Mouse (Mus musculus): ENCODE data around the gene Tesk1.

Tesk1 gene

DNA sequence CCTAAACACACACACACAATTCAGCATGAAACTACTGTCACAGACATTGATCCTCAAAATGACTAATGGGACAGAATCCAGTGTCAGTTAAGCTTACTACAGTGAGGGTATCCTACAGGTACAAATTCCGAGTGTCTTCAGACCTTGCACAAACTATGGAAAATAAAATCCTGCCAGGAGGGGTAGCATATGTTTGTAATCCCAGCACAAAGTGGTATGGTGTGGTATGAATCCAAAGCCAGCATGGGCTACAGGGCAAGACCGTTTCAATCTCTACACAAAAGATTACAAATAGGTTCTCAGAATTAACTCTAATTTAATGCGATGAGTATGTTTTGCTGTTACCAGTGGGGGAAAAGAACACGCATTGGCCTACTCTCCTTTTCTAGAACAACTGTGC is at the start of gene Tesk1:
TSS of gene Tesk1 (plus strand) at position 301 of the 400 bp plus-strand sequence.
- DNase-seq = no peak

GRCm38 (mm10) chr4:43394345-43394891 is 47.3 kb upstream of the Tesk1 start:
- no peak for DNase-seq

GRCm38 (mm10) chr4:43395147-43395546 is 46.6 kb upstream of the Tesk1 start:
- no peak for DNase-seq

DNA sequence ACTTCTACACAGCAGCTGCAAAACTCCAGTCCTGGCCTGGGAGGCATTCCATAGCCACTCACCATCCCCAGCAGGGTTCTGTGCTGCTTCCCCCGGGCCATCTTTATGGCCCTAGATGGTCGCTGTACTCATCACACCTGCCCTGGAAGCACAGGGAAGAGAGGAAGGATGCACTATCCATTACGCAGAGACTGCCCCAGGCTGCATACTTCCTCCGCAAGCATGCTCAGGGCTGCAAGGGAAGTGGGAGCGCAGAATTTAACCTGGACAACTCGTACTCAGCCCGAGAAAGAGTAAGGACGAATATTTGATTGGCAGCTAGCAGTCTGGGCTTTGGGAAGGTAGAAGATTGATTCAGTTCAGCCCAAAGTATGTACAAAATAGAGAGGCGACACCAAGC is 45.9 kb upstream of the Tesk1 start:
- DNase-seq = no peak

GRCm38 (mm10) chr4:43396381-43396780 is 45.4 kb upstream of the Tesk1 start:
- no peak for DNase-seq

- DNase-seq = no peak
Measured at GRCm38 (mm10) chr4:43398014-43398413, 43.7 kb upstream of the Tesk1 start.

- no peak for DNase-seq
Measured at GRCm38 (mm10) chr4:43398829-43399331, 42.9 kb upstream of the Tesk1 start.

DNA sequence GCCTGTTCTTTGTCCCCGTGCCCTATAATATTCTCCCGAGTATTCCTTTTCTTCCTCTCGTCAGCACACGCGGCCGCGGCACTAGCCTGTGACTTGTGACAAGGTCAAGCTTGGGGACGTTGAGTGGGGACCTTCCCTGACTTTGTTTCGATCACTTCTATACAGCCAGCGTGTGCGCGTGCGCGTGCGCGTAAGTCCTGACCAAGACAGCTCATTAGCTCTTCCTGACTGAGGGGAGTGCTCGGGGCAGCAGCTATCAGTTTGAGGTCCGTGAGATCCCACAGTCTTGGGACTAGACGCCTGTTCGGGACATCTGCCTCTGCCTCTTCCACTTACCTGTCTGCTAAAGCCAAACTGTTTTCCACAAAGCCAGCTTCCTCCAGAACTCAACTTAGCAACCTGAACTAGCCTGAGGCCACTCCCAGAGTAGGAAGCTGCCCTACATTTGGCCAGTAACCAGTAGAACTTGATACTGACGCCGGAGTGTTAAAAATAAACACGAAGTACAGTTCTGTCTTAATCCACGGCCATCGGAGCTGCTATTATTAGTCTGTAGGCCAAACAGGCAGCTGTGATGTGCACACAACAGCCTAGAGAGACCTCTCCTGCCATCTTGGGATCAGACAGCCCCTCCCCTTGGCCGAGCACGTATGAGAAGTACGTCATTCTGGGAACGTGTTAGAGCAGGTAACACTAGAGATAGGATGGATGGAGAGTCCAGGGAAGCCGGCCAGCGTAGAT is 42.2 kb upstream of the Tesk1 start:
- no peak for DNase-seq

GRCm38 (mm10) chr4:43400976-43401375 is 40.8 kb upstream of the Tesk1 start:
- no peak for DNase-seq

DNA sequence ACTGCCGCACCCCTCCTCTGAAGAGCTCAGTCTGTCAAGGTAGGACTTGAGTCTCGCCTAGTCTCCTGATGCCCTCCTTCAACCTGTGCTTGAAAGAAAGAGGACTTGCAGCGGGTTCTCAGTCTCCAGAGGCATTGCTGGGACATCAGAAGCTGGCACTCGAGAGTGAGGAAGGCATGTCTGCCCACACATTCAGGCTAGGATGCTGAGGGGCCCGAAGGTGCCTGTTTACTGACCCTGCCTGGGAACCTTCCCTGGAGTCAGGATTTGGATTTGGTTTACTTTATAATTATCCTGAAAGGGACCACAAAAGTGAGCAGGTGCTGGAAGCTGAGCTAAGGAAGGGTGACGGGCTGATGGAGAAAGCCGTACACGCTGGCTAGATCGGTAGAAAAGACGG is 40.3 kb upstream of the Tesk1 start:
- DNase-seq = no peak

- no peak for DNase-seq
Measured at GRCm38 (mm10) chr4:43402212-43402611, 39.5 kb upstream of the Tesk1 start.

GRCm38 (mm10) chr4:43404697-43405096 is 37.0 kb upstream of the Tesk1 start:
- no peak for DNase-seq

DNA sequence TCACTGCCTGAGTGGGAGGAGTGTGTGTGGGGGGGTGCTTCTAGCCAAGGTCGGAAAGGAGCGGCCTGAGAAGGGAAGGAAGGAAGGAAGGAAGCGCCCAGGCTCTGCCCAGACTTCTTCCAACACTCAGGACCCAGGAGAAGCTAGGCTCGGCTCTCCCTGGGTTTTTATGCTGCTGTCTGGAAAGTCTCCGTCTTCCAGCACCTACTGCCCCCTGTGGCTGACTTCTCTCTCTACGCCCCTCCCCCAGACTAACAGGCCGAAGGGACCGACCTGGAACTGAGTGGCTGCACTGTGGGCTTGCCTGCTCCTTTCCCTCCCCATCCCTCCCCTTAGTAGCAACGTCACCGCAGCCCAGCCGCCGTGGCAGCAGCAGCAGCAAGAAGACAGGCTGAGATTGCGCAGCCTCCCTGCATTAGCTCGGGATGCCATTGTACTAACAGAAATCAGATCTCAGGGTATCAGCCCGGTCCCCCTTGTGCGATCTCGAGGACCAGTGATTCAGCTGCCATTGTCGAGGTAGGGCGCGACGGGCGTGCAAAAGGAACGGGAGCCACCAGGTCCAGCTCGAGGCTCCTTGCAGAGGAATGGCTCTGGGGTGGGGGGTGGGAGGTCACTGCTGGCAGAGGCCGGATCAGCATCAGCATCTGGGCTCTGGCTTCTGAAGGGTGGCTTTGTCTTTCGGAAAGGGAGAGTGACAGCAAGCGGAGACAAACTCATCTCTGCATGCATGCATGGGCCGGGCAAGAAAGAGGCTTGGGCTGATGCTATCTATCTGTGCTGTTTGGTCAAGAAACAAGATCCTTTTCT is 35.4 kb upstream of the Tesk1 start:
- DNase-seq = no peak

- no peak for DNase-seq
Measured at GRCm38 (mm10) chr4:43407071-43407920, 34.4 kb upstream of the Tesk1 start.

DNA sequence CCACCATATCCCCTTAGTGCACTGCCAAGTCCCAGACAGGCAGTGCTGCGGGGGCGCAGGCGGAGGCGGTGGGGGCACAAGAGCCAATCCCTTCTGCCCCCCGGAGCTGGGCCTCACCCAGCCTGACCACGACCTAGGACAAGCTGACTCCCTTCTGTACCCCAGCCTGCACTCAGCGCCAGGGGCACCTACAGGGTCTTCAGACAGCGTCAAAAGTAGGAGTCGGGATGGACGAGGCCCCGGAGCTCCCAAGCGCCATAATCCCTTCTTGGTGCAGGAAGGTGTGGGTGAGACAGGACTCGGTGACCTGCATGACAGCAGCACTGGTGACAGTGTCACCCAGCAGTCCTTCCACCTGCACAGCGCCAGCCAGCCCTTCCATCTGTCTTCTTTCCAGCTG is 27.0 kb upstream of the Tesk1 start:
- DNase-seq = no peak

GRCm38 (mm10) chr4:43415221-43416070 is 26.3 kb upstream of the Tesk1 start:
- DNase-seq = no peak

GRCm38 (mm10) chr4:43416071-43416490 is 25.7 kb upstream of the Tesk1 start:
- no peak for DNase-seq

DNA sequence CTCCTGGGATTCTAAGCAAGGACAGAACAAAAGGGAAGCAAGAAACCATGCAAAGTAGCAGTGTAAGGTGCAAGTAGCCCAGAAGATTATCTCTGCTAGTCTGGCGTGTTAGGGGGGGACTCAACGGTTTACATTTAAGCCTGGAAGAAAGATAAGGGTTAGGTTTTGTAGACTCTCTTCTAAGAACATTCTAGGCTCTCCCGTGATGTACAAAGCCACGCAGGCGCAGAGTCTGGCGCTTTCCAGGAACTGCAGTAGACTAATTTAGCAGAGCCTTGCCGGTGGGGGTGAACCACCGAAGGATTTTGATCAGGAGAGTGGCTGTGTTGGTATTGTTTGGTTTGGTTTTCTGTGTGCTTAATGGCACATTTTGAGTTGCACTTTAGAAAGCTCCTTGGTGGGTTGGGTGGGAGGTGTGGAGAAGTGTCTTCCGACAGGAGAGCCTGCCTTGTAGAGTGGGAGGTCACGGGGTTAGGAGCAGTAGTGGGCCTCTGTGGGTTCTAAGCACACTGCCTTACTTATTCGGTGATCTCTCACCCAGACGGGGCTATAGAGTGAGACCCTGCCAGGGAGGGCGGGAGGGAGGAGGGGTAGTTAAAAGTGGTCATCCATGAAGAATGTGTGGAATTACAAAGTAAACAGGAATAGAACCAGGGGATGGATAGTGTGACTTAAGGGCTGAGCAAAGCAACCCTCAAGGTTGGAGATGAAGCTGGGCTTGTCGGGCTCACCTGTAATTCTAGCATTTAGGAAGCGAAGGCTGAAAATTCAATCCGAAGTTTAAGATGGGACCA is 24.3 kb upstream of the Tesk1 start:
- DNase-seq = no peak

GRCm38 (mm10) chr4:43418450-43418849 is 23.3 kb upstream of the Tesk1 start:
- no peak for DNase-seq

DNA sequence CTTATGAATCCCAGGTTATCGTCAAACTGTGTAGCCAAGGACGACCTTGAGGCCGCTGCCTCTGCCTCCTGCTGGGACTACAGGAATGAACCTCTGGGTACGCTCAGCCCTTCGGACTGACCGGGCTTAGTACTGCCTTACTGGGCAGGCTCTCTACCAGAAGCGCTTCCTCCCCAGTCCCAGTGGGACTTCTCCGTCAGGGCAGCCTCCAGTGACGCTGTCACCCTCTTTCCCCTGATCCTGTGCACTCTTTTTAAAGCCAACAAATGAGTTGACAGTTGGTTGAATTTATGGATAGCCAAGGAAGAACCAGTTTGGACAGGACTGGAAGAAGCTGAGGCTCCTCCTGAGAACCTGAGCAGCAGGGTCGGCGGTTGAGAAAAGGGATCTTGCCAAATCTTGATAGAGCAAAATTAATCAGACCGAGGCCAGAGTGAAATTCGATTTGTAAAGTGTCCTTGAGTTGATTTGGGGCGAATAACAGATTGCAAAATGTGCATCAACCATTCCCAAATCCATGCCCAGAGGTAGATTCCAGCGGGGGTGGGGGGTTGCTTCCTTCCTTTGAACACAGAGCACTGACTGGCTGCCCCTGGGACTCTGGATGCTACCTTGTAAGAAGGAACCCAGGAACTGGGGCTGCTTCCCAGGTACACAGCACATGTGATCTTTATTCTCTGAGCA is 22.6 kb upstream of the Tesk1 start:
- DNase-seq = no peak
